Mouse (Mus musculus): ENCODE measurements around the gene Rab2b. TPM values are rescaled to one million over a fixed set of nuclear protein-coding genes. Genes with fewer than 3 reads are reported as not detected.

Gene Rab2b
- polyA plus RNA-seq, 1 experiment = 5.5 TPM

DNA sequence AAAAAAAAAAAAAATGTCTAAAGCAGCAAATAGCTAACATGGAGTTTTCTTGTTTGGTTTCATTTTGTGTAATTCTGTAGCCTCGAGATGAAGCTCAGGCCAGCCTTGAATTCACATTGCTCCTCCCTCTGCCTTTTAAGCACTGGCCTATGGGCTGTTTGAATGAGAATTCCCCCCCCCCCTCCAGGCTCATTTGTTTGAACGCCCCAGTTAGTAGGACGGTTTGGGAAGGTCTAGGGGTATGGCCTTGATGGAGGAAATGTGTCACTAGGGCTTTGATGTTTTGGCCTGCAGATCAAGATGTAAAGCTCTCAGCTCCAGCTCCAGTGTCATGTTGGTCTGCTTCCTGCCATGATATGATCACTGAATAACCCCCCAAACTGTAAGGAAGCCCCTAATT is 6.6 kb downstream of the Rab2b start:
- peaks cover 3% of the 10 kb centered on the region for H3K36me3 ChIP-seq (ENCODE audit: control insufficient read depth, insufficient read depth)
- H3K79me3 ChIP-seq (ENCODE audit: low read depth) = no peaks in the 10 kb centered on the region
- H3ac ChIP-seq (ENCODE audit: control insufficient read depth, insufficient read length, low read depth) = no peak overlapping the region
- H3K4me3 ChIP-seq (ENCODE audit: insufficient read depth, poor library complexity, severe bottlenecking) = no peak overlapping the region
- no peak for TF ChIP-seq MYOD1 (IDR thresholded peaks at IDR 0.05; ENCODE audit: control insufficient read depth, insufficient read length, low read depth)
- TF ChIP-seq CEBPB (IDR thresholded peaks at IDR 0.05; ENCODE audit: low read depth) = no peak
- no peak for TF ChIP-seq MAX (IDR thresholded peaks at IDR 0.05)
- TF ChIP-seq FOSL1 (IDR thresholded peaks at IDR 0.05; ENCODE audit: insufficient read depth, low read length, poor library complexity, severe bottlenecking) = no peak
- no peak for TF ChIP-seq MYOG (IDR thresholded peaks at IDR 0.05; ENCODE audit: control insufficient read depth, extremely low read depth, insufficient read length)
- TF ChIP-seq CTCF (IDR thresholded peaks at IDR 0.05; ENCODE audit: control insufficient read depth, insufficient read depth, insufficient read length) = no peak
- no peak for TF ChIP-seq USF1 (IDR thresholded peaks at IDR 0.05; ENCODE audit: low read depth)
- no peaks in the 10 kb centered on the region for H3K79me2 ChIP-seq (ENCODE audit: control insufficient read depth, insufficient read depth)
- no peaks in the 10 kb centered on the region for H3K27me3 ChIP-seq (ENCODE audit: control insufficient read depth, insufficient read depth, insufficient read length)

DNA sequence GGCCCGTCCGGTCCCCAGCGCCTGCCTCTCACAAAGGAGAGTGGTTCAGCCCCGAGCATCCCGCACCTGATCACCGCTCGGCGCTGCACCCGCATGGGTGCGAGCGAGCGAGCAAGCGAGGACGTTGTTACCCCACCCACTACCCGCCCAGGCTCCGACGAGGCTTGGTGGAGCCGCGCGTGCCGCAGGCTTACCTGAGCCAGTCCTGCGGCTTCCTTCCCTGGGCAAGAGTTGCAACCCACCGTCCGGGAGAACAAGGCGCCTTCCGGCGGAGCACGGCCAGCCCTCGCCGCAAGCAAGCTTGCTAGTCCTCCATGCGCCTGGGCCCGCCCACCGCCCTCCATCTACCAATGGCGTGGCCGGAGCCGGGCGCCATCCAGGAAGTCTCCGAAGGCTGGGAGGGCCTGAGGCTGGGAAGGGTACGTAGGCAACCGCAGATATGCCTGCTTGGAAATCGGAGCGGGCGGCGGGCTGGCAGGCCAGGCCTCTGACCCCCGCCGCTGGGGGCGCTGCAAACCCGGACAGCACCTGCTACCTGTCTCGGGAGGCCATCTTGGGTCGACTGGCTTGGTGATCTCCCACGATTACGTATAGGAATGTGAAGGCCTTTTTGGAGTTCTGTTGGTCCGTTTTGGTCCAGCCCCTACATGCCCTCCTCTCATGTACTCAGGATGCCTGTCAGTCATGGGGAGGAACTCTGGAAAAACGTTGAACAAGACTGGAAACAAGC is 21.7 kb downstream of the Rab2b start, which contains the start of gene Chd8:
TSS of gene Chd8 (minus strand) at position 297 of the 730 bp plus-strand sequence.
- H3K79me3 ChIP-seq (ENCODE audit: low read depth) = peaks cover 43% of the 10 kb centered on the region
- TF ChIP-seq MYOD1 (IDR thresholded peaks at IDR 0.05; ENCODE audit: control insufficient read depth, insufficient read length, low read depth) = peak; percentile 33
- TF ChIP-seq MAX (IDR thresholded peaks at IDR 0.05) = peak; percentile 79
- peak; percentile 92 for TF ChIP-seq CTCF (IDR thresholded peaks at IDR 0.05; ENCODE audit: control insufficient read depth, insufficient read depth, insufficient read length)
- no peak for TF ChIP-seq CEBPB (IDR thresholded peaks at IDR 0.05; ENCODE audit: low read depth)
- no peak for TF ChIP-seq FOSL1 (IDR thresholded peaks at IDR 0.05; ENCODE audit: insufficient read depth, low read length, poor library complexity, severe bottlenecking)
- H3K36me3 ChIP-seq (ENCODE audit: control insufficient read depth, insufficient read depth) = peaks cover 5% of the 10 kb centered on the region
- H3K4me3 ChIP-seq (ENCODE audit: insufficient read depth, poor library complexity, severe bottlenecking) = peak within 1 kb of the TSS; percentile 71
- H3K27me3 ChIP-seq (ENCODE audit: control insufficient read depth, insufficient read depth, insufficient read length) = no peaks in the 10 kb centered on the region
- peaks cover 48% of the 10 kb centered on the region for H3K79me2 ChIP-seq (ENCODE audit: control insufficient read depth, insufficient read depth)
- peak within 1 kb of the TSS; percentile 75 for H3ac ChIP-seq (ENCODE audit: control insufficient read depth, insufficient read length, low read depth)

DNA sequence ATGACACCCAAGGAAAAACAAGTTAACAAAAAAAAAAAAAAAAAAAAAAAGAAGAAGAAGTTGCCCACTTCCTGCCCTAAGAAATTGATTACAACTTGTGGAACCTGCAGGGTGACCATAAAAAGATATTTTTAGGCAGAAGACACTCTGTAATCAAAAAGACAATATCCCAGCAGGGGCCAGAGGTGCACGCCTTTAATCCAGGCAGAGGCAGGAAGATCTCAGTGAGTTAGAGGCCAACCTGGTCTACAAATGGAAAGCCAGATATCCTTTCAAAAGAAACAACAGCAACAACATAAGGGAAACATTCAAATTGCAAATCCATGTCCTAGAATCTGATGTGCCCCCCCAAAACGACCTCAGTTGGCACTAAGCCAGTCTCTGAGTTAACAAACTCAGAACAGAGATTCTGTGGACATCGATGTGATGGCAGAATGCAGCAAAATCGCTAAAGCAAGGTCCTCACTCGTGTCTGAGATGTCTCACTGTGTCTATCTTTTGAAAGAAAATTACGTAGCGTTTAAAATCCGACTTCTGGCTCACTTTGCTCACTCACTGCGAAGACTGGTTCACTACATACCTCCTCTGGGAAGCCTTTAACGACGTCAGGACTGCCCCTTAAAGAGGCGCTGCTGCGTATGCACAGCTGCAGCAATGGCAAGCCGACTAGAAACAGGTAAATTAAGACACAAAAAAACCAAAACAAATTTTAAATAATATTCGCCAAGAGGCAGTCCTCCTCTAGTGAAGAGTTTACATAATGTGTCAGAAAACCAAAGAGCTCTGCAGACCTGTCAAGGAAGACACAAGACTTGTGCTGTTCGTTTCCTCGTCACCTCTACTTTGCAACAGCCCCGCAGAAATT is 22.8 kb downstream of the Rab2b start:
- peaks cover 60% of the 10 kb centered on the region for H3K79me2 ChIP-seq (ENCODE audit: control insufficient read depth, insufficient read depth)
- H3K27me3 ChIP-seq (ENCODE audit: control insufficient read depth, insufficient read depth, insufficient read length) = no peaks in the 10 kb centered on the region
- peak overlapping the region; percentile 71 for H3K4me3 ChIP-seq (ENCODE audit: insufficient read depth, poor library complexity, severe bottlenecking)
- TF ChIP-seq FOSL1 (IDR thresholded peaks at IDR 0.05; ENCODE audit: insufficient read depth, low read length, poor library complexity, severe bottlenecking) = no peak
- no peak for TF ChIP-seq CEBPB (IDR thresholded peaks at IDR 0.05; ENCODE audit: low read depth)
- no peak for TF ChIP-seq MYOG (IDR thresholded peaks at IDR 0.05; ENCODE audit: control insufficient read depth, extremely low read depth, insufficient read length)
- no peak for TF ChIP-seq MAX (IDR thresholded peaks at IDR 0.05)
- TF ChIP-seq MYOD1 (IDR thresholded peaks at IDR 0.05; ENCODE audit: control insufficient read depth, insufficient read length, low read depth) = no peak
- no peak for TF ChIP-seq CTCF (IDR thresholded peaks at IDR 0.05; ENCODE audit: control insufficient read depth, insufficient read depth, insufficient read length)
- no peak for TF ChIP-seq USF1 (IDR thresholded peaks at IDR 0.05; ENCODE audit: low read depth)
- peak overlapping the region; percentile 75 for H3ac ChIP-seq (ENCODE audit: control insufficient read depth, insufficient read length, low read depth)
- peaks cover 53% of the 10 kb centered on the region for H3K79me3 ChIP-seq (ENCODE audit: low read depth)
- H3K36me3 ChIP-seq (ENCODE audit: control insufficient read depth, insufficient read depth) = peaks cover 5% of the 10 kb centered on the region

DNA sequence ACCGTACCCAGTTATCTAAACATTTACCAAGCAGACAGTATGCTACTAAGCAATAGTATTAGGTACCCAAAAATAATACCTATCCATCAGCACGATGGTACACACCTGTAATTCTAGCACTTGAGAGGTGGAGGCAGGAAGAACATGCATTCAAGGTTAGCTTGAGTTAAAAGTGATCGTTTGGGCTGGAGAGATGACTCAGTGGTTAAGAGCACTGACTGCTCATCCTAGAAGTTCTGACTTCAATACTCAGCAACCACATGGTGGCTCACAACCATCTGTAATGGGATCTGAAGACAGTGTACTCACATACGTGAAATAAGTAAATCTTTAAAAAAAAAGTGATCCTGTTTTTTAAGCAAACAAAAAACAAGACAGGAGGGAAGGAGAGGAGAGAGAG is 33.2 kb downstream of the Rab2b start:
- no peaks in the 10 kb centered on the region for H3K27me3 ChIP-seq (ENCODE audit: control insufficient read depth, insufficient read depth, insufficient read length)
- H3ac ChIP-seq (ENCODE audit: control insufficient read depth, insufficient read length, low read depth) = no peak overlapping the region
- no peak for TF ChIP-seq MAX (IDR thresholded peaks at IDR 0.05)
- TF ChIP-seq CEBPB (IDR thresholded peaks at IDR 0.05; ENCODE audit: low read depth) = no peak
- TF ChIP-seq FOSL1 (IDR thresholded peaks at IDR 0.05; ENCODE audit: insufficient read depth, low read length, poor library complexity, severe bottlenecking) = no peak
- TF ChIP-seq MYOG (IDR thresholded peaks at IDR 0.05; ENCODE audit: control insufficient read depth, extremely low read depth, insufficient read length) = no peak
- TF ChIP-seq USF1 (IDR thresholded peaks at IDR 0.05; ENCODE audit: low read depth) = no peak
- TF ChIP-seq CTCF (IDR thresholded peaks at IDR 0.05; ENCODE audit: control insufficient read depth, insufficient read depth, insufficient read length) = no peak
- no peak for TF ChIP-seq MYOD1 (IDR thresholded peaks at IDR 0.05; ENCODE audit: control insufficient read depth, insufficient read length, low read depth)
- H3K36me3 ChIP-seq (ENCODE audit: control insufficient read depth, insufficient read depth) = peaks cover 4% of the 10 kb centered on the region
- H3K79me3 ChIP-seq (ENCODE audit: low read depth) = peaks cover 70% of the 10 kb centered on the region
- peaks cover 91% of the 10 kb centered on the region for H3K79me2 ChIP-seq (ENCODE audit: control insufficient read depth, insufficient read depth)
- H3K4me3 ChIP-seq (ENCODE audit: insufficient read depth, poor library complexity, severe bottlenecking) = no peak overlapping the region

DNA sequence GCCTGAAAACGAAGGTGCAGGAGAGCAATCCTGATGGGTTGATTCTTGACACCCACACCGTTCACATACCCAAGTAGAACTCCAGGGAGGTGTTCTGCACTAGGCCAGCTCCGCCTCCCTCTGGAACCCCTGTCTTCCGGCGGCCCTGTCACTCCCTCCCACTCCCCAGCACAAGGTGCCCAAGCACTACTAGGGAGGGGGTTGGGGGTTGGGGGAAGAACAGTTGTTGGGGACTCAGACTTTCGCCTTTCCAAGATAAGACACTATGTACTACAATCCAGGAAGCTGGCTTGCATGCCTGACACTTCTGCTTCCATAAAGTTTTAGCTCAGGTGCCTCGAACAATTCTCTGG is 34.7 kb downstream of the Rab2b start:
- H3K27me3 ChIP-seq (ENCODE audit: control insufficient read depth, insufficient read depth, insufficient read length) = no peaks in the 10 kb centered on the region
- H3ac ChIP-seq (ENCODE audit: control insufficient read depth, insufficient read length, low read depth) = peak overlapping the region; percentile 70
- peak overlapping the region; percentile 84 for H3K4me3 ChIP-seq (ENCODE audit: insufficient read depth, poor library complexity, severe bottlenecking)
- no peak for TF ChIP-seq CEBPB (IDR thresholded peaks at IDR 0.05; ENCODE audit: low read depth)
- TF ChIP-seq USF1 (IDR thresholded peaks at IDR 0.05; ENCODE audit: low read depth) = no peak
- no peak for TF ChIP-seq MYOG (IDR thresholded peaks at IDR 0.05; ENCODE audit: control insufficient read depth, extremely low read depth, insufficient read length)
- no peak for TF ChIP-seq FOSL1 (IDR thresholded peaks at IDR 0.05; ENCODE audit: insufficient read depth, low read length, poor library complexity, severe bottlenecking)
- TF ChIP-seq CTCF (IDR thresholded peaks at IDR 0.05; ENCODE audit: control insufficient read depth, insufficient read depth, insufficient read length) = no peak
- no peak for TF ChIP-seq MYOD1 (IDR thresholded peaks at IDR 0.05; ENCODE audit: control insufficient read depth, insufficient read length, low read depth)
- no peak for TF ChIP-seq MAX (IDR thresholded peaks at IDR 0.05)
- peaks cover 74% of the 10 kb centered on the region for H3K79me3 ChIP-seq (ENCODE audit: low read depth)
- H3K36me3 ChIP-seq (ENCODE audit: control insufficient read depth, insufficient read depth) = peaks cover 4% of the 10 kb centered on the region
- peaks cover 99% of the 10 kb centered on the region for H3K79me2 ChIP-seq (ENCODE audit: control insufficient read depth, insufficient read depth)
